Mouse (Mus musculus) brain, adult 2 months (tissue): Measurements from ENCODE around the gene Plagl2.

Experiments used
- DNase-seq: peaks from one replicate; pipeline ENCODE4 v3.0.0; 2011; ENCODE audit warnings: low read depth, low spot score

Plagl2 gene

DNA sequence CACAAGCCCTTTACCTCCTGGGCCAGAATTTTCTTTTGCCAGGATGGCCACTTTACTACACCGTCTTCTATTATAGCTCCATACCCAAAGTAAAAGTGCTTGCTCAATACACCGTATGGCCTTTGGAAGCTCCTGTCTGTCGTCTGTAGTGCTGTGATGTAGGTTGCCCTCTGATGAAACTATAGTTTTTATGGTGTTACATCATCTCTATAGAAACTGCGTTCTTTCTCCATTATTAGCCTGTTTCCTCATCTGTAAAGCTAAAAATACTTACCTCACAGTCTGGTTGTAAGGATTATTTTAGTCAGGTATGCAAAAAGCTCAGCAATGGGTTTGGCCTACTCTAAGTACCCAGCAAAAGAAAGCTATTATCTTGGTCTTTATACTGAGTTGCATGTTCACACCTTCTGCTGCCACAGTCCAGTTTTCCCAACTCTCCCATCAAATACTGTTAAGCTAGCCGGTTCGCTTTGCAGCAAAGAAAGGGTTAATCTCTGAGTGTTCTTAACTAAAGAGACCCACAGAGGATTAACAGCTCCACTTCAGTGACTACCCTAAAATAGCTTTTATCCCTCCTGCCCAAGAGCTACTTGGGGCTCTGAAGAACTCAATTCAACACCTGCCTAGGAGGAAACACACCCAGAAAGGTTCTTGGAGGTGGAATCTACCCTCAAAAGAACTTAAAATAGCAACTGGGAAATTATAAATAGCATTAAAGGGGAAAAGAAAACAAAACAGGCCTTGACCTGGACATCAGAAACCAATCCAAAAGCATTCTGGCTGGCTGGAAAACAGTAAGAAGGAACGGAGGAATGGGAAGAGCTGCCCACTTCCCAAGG lies 2.0 kb downstream of the Plagl2 start:
- DNase-seq: no peak

- DNase-seq: no peak
Observed at GRCm38 (mm10) chr2:153238406-153238805, 2.8 kb downstream of the Plagl2 start.

DNA sequence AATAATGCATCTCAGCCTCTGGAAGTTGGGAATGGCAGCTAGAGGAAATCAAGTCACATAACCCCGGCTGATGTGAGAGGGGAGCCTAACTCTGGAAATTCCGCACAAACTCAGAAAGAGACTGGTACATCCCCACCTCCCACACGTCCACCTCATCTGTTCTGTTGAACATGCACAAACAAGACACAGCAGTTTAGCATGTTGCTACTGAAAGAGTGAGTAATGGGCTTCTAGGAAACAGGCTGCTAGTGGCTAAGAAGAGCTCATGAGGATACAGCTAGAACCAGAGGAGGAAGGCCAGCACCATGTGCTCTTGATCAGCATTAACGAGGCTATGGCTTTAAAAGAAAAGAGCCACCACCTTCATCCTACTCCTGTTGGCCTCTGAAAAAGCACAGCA lies 3.3 kb downstream of the Plagl2 start:
- no peak for DNase-seq

- DNase-seq: no peak
Observed at GRCm38 (mm10) chr2:153237193-153237592, 4.0 kb downstream of the Plagl2 start.

- no peak for DNase-seq
Observed at GRCm38 (mm10) chr2:153228523-153228922, 12.7 kb downstream of the Plagl2 start.

DNA sequence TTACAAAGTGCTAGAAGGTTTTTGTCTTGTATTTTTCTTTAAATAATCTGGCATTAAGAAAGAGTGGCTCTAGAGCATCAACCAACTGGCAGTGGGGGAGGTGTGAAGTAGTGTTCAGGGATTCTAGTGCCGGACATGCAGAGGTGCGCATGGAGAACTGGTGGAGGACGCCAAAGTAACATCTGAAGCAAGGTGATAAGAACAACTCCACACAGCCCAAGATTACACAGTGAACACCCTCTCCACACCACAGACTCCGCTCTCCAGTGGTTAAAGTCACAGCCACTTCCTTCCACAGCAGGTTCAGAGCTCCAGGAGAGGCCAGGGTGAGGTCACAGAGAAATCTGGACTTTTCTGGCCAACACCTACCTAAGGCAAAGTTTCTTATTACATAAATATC lies 13.3 kb downstream of the Plagl2 start:
- DNase-seq: no peak

DNA sequence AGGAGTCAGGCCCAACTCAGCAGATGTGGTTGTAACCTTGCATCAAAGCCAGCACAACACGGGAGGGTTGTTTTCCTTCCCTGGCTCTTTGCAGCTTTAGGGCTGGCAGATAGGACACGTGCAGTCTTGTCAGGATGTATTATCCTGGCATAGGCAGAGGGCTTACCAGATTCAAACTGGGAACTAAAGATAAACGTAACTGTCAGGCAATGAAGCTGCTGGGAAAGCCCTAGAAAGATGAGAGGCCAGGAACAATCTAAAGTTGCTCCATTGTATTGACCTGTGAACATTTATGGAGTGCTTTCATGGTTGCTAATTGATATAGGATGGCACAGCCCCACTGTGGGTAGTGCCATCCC lies 15.7 kb downstream of the Plagl2 start:
- no peak for DNase-seq

DNA sequence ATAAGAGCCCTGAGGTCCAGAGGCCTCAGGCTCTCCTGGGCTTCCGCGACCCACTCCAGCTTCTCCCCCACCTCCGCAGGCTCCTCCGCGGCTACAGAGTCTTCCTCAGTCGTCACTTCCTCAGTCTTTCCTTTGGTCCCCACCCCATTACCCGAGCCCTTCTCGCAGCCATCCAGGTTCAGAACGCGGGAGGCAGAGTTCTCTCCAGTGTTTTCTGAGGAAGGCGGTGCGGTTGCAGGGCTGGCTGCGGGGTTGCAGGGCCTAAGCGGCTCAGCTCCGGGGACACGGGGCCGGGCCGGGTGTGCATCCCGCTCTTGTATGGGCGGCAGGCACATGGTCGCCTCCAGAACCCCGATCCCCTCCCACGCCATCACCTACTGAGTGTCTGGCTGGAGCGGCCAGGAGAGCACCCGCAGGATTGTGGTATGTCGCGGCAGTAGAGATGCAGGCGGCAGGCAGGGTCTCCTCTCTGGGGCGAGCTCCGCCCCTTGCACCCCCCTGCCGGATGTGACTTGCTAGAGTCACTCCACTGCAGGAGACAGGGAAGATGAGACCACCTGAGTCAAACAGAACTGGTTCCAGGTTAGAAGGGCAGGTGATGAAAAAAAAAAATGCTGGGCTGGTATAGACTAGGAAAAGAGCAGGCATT lies 16.2 kb downstream of the Plagl2 start, which contains the start of gene Tspyl3:
TSS of gene Tspyl3 (minus strand) at position 496 of the 649 bp plus-strand sequence.
- DNase-seq: peak; percentile 72

DNA sequence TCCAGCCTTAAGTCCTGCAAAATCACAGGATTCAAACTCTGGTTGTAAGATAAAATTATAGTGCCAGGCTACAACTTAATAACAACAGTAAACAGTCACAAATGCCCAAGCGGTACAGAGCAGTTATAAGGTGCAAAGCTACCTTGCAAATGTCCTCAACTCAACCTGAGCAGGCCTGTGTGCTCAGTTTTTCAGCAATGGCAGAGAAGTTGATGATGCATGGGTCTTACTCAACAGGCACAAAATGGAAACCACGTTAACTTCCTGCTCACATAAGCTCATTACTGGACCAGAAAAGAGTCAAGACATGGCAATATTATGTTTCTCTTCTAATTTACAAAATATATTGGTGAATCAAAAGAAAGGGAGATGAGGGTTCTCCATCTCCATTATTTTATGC lies 18.7 kb downstream of the Plagl2 start:
- no peak for DNase-seq

DNA sequence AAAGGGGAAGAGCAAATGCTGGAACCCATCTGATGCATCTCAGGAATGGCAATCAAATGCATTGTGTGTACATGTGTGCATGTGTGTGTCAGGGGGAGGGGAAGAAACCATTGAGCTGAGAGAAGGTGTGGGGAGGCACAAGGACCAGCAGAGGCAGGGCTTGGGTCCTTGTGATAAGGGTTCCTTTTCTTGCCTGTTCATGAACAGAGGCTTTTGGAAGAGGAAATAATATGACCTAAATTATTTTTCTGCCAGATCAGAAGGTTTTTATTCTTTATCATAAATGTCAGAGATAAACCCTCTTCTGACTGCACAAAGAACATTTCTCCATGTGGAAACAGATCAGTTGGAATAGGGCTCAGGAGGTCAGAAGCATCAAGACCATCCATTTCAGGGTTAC lies 19.1 kb downstream of the Plagl2 start:
- no peak for DNase-seq

DNA sequence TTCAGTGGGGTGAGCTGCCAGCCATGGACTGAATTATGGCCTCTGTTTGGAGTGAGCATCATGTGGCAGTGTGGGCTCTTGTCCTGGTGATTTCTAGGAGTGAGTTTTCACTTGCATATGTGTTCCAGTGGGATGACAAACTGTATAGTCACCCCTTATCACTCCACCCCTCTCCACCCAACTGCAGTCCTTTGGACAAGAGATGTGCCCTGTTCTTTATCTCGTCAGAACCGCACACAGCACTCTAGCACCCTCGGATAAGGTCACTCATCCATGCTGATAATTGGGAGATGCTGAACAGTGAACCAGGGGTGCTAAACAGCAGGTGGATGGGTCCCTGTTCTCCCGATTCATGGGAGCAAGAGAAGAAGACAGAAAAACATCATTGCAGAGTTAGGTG lies 19.6 kb downstream of the Plagl2 start:
- no peak for DNase-seq

DNA sequence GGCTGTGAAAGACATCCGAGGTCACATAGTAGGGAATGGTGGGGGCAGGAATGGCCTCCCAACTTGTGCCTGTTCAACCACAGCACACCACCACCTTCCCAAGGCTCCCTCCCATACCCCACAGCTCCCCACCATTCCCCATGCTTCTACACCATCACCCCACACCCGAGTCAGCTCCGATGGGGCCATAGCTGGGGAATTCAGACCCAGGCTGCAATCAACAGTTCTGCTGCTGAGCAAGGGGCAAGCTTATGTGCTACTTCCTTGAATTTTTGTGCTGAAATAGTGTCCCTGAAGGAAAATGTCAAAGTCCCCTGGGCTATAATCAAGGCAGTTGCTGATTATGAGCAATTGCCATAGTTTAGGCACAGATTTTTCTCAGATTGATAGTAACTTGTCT lies 22.7 kb downstream of the Plagl2 start:
- DNase-seq: no peak

DNA sequence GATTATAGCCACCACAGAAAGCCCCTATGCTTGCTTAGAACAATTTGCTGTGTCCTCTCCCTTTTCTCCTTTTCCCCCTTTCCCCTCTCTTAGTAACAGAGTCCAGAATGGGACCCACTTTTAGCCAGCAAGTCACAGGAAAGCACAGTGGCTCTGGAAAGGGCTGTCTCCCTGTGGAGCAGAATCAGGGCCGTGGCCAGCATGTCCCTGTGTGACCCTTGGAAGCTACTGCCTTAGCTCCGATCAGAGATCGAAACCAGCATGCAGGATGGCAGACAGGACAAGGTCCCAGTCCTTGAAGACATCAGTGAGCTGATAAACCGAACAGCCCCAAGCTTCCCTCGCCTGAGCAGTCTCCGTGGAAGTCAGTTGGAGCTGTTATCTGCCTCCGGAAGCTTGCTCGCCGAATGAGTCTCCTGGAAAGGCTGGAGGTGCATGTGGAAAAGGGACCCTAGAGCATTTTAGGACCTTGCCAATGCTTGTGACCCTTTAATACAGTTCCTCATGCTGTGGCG lies 23.3 kb downstream of the Plagl2 start:
- DNase-seq: no peak

GRCm38 (mm10) chr2:153215421-153215820 lies 25.8 kb downstream of the Plagl2 start:
- no peak for DNase-seq

GRCm38 (mm10) chr2:153214771-153215259 lies 26.4 kb downstream of the Plagl2 start:
- DNase-seq: no peak

- no peak for DNase-seq
Observed at GRCm38 (mm10) chr2:153213351-153213750, 27.9 kb downstream of the Plagl2 start.

DNA sequence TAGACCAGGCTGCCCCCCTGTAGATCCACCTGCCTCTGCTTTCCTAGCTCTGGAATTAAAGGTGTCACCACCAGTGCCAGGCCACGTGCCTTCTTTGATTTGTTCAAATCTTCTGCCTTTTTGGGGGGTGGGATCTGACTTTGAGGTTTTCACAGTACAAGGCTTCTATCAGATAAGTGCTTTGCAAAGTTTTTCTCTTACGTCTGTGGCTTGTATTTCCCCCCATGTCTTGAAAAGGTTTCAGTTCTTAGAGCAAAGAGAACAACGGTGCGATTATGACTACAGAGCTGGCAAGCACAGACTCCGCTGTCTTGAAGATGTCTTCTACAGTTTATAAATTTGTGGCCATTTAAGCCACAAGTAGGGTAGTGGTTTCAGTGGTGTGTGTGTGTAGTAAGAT lies 29.8 kb downstream of the Plagl2 start:
- DNase-seq: no peak

GRCm38 (mm10) chr2:153209286-153209685 lies 31.9 kb downstream of the Plagl2 start:
- DNase-seq: no peak

DNA sequence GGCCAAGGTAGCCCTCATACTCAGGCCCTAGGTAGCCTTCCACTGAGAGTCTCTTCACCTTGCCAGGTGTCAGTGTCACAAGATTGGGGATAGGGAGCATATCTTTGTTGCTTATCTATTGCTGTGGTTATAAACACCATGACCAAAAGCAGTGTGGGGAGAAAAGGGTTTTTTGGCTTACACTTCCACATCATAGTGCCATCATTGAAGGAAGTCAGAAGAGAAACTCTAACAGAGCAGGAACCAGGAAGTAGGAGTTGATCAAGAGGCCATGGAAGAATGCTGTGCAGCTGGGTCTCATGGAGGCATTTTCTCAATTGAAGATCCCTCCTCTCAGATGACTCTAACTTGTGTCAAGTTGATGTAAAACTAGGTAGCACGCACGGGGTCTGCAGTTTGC lies 33.1 kb downstream of the Plagl2 start:
- DNase-seq: no peak

- no peak for DNase-seq
Observed at GRCm38 (mm10) chr2:153202766-153203165, 38.5 kb downstream of the Plagl2 start.

DNA sequence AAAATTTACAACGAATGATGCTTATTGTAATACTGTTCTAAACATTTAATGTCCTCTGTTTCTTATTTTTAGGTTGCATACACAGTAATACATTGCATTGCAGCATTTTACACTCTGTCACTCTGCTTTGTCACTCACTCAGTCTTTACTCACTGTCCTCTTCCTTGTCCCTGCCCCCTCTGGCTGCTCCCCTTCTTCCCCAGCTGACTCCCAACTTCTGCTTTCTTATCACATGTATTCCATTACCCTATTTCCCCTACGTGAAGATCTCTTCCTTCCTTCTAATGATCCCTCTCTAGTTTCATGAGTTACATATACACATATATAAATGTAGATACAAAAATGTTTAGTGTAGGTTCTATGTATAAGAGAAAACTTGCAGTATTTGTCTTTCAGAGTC lies 42.1 kb downstream of the Plagl2 start:
- DNase-seq: no peak

DNA sequence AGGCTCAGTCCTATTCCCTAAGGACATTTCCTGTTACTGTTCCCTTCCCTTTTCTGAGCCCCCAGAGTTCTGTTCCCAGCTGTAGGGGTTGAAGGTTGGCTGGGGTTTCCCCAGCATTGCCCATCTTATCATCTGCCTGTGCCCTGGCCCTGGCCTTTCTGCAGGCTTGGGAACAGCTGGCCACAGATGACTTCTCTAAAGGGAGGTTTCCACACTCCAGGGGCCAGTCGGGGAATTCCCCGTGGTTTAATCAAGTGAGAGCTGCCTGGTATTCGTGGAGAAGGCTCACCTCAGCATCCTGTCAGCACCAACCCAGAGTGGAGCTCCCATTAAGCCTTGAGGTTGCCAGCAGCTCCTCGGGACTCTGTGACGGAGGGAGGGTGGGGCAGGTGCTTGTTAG lies 42.7 kb downstream of the Plagl2 start:
- DNase-seq: no peak

- DNase-seq: no peak
Observed at GRCm38 (mm10) chr2:153194255-153194654, 47.0 kb downstream of the Plagl2 start.
